Mouse (Mus musculus): Measurements from ENCODE around the gene Gramd1b. TPM values are rescaled to one million over a fixed set of nuclear protein-coding genes. Genes with fewer than 3 reads are reported as not detected.

Gene Gramd1b
- polyA plus RNA-seq, 1 experiment from 2014 or later = 7.1 TPM

DNA sequence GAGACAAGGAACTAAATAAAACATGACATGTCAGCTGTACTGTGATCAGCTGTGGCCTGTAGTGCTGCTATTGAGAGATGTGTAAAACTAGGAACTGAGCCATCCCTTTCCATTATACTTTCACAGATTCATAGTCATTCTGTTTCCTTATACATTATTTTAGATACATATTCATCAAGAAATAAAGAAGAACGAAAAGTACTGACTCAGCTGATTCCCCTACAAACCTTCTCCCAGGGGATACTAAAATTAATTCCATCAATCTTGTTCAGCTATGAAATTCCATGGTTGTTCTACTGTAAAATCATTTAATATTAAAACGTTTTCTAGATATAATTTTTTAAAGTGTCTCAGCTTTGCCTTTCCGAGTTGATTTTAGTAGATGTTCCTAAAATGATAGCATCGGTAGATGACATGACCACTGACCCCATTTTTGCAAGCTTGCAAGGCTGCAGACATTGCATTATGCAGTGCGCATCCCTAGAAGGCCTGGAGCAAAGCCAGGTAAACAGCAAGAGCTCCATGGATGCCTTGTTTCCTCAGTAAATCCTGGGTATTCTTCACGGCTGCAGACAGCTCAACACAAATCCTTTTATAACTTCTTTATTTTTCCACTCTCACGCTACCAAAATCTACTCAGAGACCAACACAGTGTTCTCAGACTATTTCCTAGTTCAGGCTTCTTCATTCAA is 285.1 kb downstream of the Gramd1b start:
- no peak overlapping the region for H3K27ac ChIP-seq (replicated peaks; ENCODE audit: low read depth, low read length)
- H3K4me1 ChIP-seq (ENCODE audit: control insufficient read depth, insufficient read depth, low read length) = peaks cover 4% of the 10 kb centered on the region; the same call in 1 of the 2 replicates
- 0 out of 2 replicates have a peak, but pooled peaks cover 4% of the 10 kb centered on the region for H3K9me3 ChIP-seq (ENCODE audit: control insufficient read depth, low read length)
- no peak overlapping the region for H3K4me3 ChIP-seq (ENCODE audit: low read depth, low read length)
- no peak overlapping the region for H3K9ac ChIP-seq (ENCODE audit: low read depth, low read length)
- no peak for ATAC-seq (ENCODE audit: low read depth)
- H3K4me2 ChIP-seq (ENCODE audit: low read depth, low read length) = no peak overlapping the region
- H3K27me3 ChIP-seq (replicated peaks; ENCODE audit: control insufficient read depth, insufficient read depth, low read length) = no peaks in the 10 kb centered on the region
- WGBS = 73% methylated on average over 7 of the region's 7 CpGs
- H3K36me3 ChIP-seq (ENCODE audit: control insufficient read depth, insufficient read depth, low read length) = no peaks in the 10 kb centered on the region
- no peak for DNase-seq (ENCODE audit: low spot score)

DNA sequence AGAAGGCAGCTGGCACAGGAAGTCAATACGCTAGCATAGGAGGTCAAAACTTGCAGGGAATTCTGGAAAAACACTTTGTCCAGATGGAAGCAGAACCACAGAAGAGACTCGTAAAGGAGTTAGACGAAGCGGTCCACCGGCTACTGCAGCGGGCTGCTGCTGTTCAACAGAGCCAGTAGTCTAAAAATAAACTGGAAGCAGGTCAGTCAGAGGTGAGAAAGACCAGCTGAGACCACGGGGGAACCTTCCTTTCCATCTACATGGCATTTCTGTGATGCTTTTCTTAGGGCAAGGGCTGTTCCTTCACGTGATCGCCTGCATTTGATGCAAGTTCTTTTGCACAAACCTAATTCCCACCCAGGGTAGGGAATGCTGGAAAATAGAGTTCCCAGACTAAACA is 285.7 kb downstream of the Gramd1b start:
- WGBS = 63% methylated on average over 9 of the region's 9 CpGs

More for the DNA sequence above, 285.7 kb downstream of the Gramd1b start:
- H3K4me3 ChIP-seq (ENCODE audit: low read depth, low read length) = no peak overlapping the region
- H3K27ac ChIP-seq (replicated peaks; ENCODE audit: low read depth, low read length) = no peak overlapping the region
- ATAC-seq (ENCODE audit: low read depth) = no peak
- peaks cover 6% of the 10 kb centered on the region for H3K27me3 ChIP-seq (replicated peaks; ENCODE audit: control insufficient read depth, insufficient read depth, low read length)
- H3K9me3 ChIP-seq (ENCODE audit: control insufficient read depth, low read length) = 0 out of 2 replicates have a peak, but pooled peaks cover 4% of the 10 kb centered on the region
- no peak overlapping the region for H3K4me2 ChIP-seq (ENCODE audit: low read depth, low read length)
- DNase-seq (ENCODE audit: low spot score) = no peak
- no peaks in the 10 kb centered on the region for H3K36me3 ChIP-seq (ENCODE audit: control insufficient read depth, insufficient read depth, low read length)
- peaks cover 7% of the 10 kb centered on the region; the same call in 1 of the 2 replicates for H3K4me1 ChIP-seq (ENCODE audit: control insufficient read depth, insufficient read depth, low read length)
- H3K9ac ChIP-seq (ENCODE audit: low read depth, low read length) = no peak overlapping the region

Other genes with a start within 250 kb of the Gramd1b start
- not detected in 2 replicates for gene Gm21915, start 139.2 kb upstream of the Gramd1b start, polyA plus RNA-seq (2014; fragmentation: Nextera tagmentation; extraction: Ambion mirVana)
- gene Clmp, start 154.6 kb upstream of the Gramd1b start, polyA plus RNA-seq (2014; fragmentation: Nextera tagmentation; extraction: Ambion mirVana) = 51.2 and 58.4 TPM in 2 replicates

All from embryonic facial prominence, embryonic 14.5 days (tissue).